ENCODE assay signal across 26 mouse cellular contexts in genomic region chr10:42613075-42613474, GRCm38 (mm10). TPM values are rescaled to one million over a fixed set of nuclear protein-coding genes. Genes with fewer than 3 reads are reported as not detected.
DNase-seq lines count a peak whose midpoint lies in the region; ATAC-seq and TF ChIP-seq lines count a peak whose summit lies in the region.
"Had no signal": no experiment of that assay in that cellular context is flagged by ENCODE, and none has a peak within 500 bp of the region (broad histone marks: within the 10 kb centered on the region; RNA-seq: fewer than 3 reads in every experiment).

No protein-coding gene starts in this region.

- peak; percentile 32 for DNase-seq in hindbrain, embryonic 10.5 days (ENCODE audit: low spot score)
- DNase-seq in brain, embryonic 14.5 days (ENCODE audit: low read depth) = peak; percentile 52
- DNase-seq in embryonic facial prominence, embryonic 10.5 days (ENCODE audit: low spot score) = peak; percentile 25
- no peak for DNase-seq in gastrocnemius, postnatal 25 days
- DNase-seq in gastrocnemius, postnatal 36 days = no peak
- no peak for DNase-seq in thymus, postnatal 36 days
- DNase-seq: adrenal gland, adult 2 months; cerebellum, adult 18-20 months; cerebellum, postnatal 14 days; gastrocnemius, postnatal 14 days; heart, postnatal 10 days; kidney, adult 2 months; kidney, postnatal 10 days; liver had no signal

- no peak overlapping the region for H3K9ac ChIP-seq in hindbrain, embryonic 13.5 days
- no peak overlapping the region for H3K9ac ChIP-seq in forebrain, embryonic 15.5 days (replicated peaks)
- H3K9ac ChIP-seq: hindbrain, embryonic 12.5 days had no signal

- intact Hi-C loops in gastrocnemius, postnatal 36 days (cut with DNase I) = no loop called here

- H3K9me3 ChIP-seq in hindbrain, embryonic 10.5 days = peaks cover 12% of the 10 kb centered on the region; the same call in 1 of the 2 replicates
- H3K9me3 ChIP-seq in hindbrain, embryonic 13.5 days = 0 out of 2 replicates have a peak, but pooled peaks cover 7% of the 10 kb centered on the region
- H3K9me3 ChIP-seq in embryonic facial prominence, embryonic 10.5 days = peaks cover 2% of the 10 kb centered on the region; the same call in 1 of the 2 replicates
- H3K9me3 ChIP-seq in forebrain, embryonic 15.5 days = no peaks in the 10 kb centered on the region
- H3K9me3 ChIP-seq: hindbrain, embryonic 12.5 days; limb, embryonic 10.5 days had no signal

- no peaks in the 10 kb centered on the region for H3K36me3 ChIP-seq in hindbrain, embryonic 10.5 days
- H3K36me3 ChIP-seq in hindbrain, embryonic 13.5 days = no peaks in the 10 kb centered on the region
- no peaks in the 10 kb centered on the region for H3K36me3 ChIP-seq in embryonic facial prominence, embryonic 10.5 days (replicated peaks)
- H3K36me3 ChIP-seq in forebrain, embryonic 15.5 days = no peaks in the 10 kb centered on the region
- H3K36me3 ChIP-seq: hindbrain, embryonic 12.5 days; limb, embryonic 10.5 days had no signal

- H3K27me3 ChIP-seq in hindbrain, embryonic 10.5 days (ENCODE audit: insufficient read depth, poor library complexity, severe bottlenecking) = peaks cover 100% of the 10 kb centered on the region
- peaks cover 96% of the 10 kb centered on the region for H3K27me3 ChIP-seq in hindbrain, embryonic 13.5 days
- H3K27me3 ChIP-seq in embryonic facial prominence, embryonic 10.5 days (replicated peaks; ENCODE audit: low read depth, poor library complexity, severe bottlenecking) = peaks cover 100% of the 10 kb centered on the region
- 0 out of 2 replicates have a peak, but pooled peaks cover 4% of the 10 kb centered on the region for H3K27me3 ChIP-seq in forebrain, embryonic 15.5 days

- ATAC-seq in hindbrain, embryonic 13.5 days (ENCODE audit: low FRiP score) = no peak
- no peak for ATAC-seq in forebrain, embryonic 15.5 days (replicated peaks)
- ATAC-seq: lung, postnatal 0 days had no signal

- H3K4me1 ChIP-seq in hindbrain, embryonic 10.5 days (replicated peaks) = peaks cover 15% of the 10 kb centered on the region
- peaks cover 5% of the 10 kb centered on the region for H3K4me1 ChIP-seq in hindbrain, embryonic 13.5 days (replicated peaks)
- peaks cover 20% of the 10 kb centered on the region for H3K4me1 ChIP-seq in embryonic facial prominence, embryonic 10.5 days
- peaks cover 19% of the 10 kb centered on the region for H3K4me1 ChIP-seq in forebrain, embryonic 15.5 days

- TF ChIP-seq POLR2A in brain, embryonic 14.5 days (IDR thresholded peaks at IDR 0.05; ENCODE audit: borderline replicate concordance, extremely low read depth, insufficient read depth, insufficient read length, poor library complexity, severe bottlenecking) = no peak

- no peak for TF ChIP-seq CTCF in brain, embryonic 14.5 days (IDR thresholded peaks at IDR 0.05; ENCODE audit: borderline replicate concordance, extremely low read depth, insufficient read depth, insufficient read length)

- no peak overlapping the region for H3K4me2 ChIP-seq in hindbrain, embryonic 13.5 days
- peak overlapping the region; percentile 81 for H3K4me2 ChIP-seq in forebrain, embryonic 15.5 days (replicated peaks)

- WGBS in hindbrain, embryonic 10.5 days = 6% methylated on average over 12 of the region's 12 CpGs
- WGBS in hindbrain, embryonic 13.5 days = 8% methylated on average over 12 of the region's 12 CpGs
- whole genome bisulfite sequencing in embryonic facial prominence, embryonic 10.5 days = 5% methylated on average over 12 of the region's 12 CpGs
- 3% methylated on average over 12 of the region's 12 CpGs for WGBS in forebrain, embryonic 15.5 days

- no peak overlapping the region for H3K27ac ChIP-seq in hindbrain, embryonic 10.5 days
- no peak overlapping the region for H3K27ac ChIP-seq in hindbrain, embryonic 13.5 days
- H3K27ac ChIP-seq in embryonic facial prominence, embryonic 10.5 days (replicated peaks) = 0 out of 2 replicates have a peak overlapping the region, but pooled peaks have one; percentile 45
- peak overlapping the region; percentile 61 for H3K27ac ChIP-seq in forebrain, embryonic 15.5 days (replicated peaks)
- H3K27ac ChIP-seq: hindbrain, embryonic 12.5 days; limb, embryonic 10.5 days; stomach, postnatal 0 days had no signal

- no peak overlapping the region for H3K4me3 ChIP-seq in hindbrain, embryonic 10.5 days
- H3K4me3 ChIP-seq in hindbrain, embryonic 13.5 days = no peak overlapping the region
- peak overlapping the region; percentile 58; the same call in 1 of the 2 replicates for H3K4me3 ChIP-seq in embryonic facial prominence, embryonic 10.5 days
- peak overlapping the region; percentile 46; the same call in 1 of the 2 replicates for H3K4me3 ChIP-seq in forebrain, embryonic 15.5 days

RNA-seq across cellular contexts. Expression of gene Ostm1, which starts 29.5 kb away (rescaled TPM):
- 15.3 and 16.1 TPM in 2 replicates for polyA plus RNA-seq in hindbrain, embryonic 10.5 days (2016; fragmentation: Nextera tagmentation; extraction: Ambion mirVana)
- polyA plus RNA-seq in hindbrain, embryonic 13.5 days (2015; fragmentation: Nextera tagmentation; extraction: Ambion mirVana) = 32.0 and 32.2 TPM in 2 replicates
- 29.2 and 37.4 TPM in 2 replicates for polyA plus RNA-seq in brain, embryonic 14.5 days (2012; rRNA removed)
- 15.4 and 15.7 TPM in 2 replicates for polyA plus RNA-seq in embryonic facial prominence, embryonic 10.5 days (2016; fragmentation: Nextera tagmentation; extraction: Ambion mirVana)
- 50.8 and 51.5 TPM in 2 replicates for polyA plus RNA-seq in forebrain, embryonic 15.5 days (2015; fragmentation: Nextera tagmentation; extraction: Ambion mirVana)
- 10 to 100 TPM; 18.0 to 20.6 TPM for total RNA-seq in gastrocnemius, postnatal 25 days (2021)
- 10 to 100 TPM; 19.3 to 19.5 TPM for total RNA-seq in gastrocnemius, postnatal 36 days (2021)

RNA-seq across cellular contexts. Expression of gene Nr2e1, which starts 29.6 kb away (rescaled TPM):
- polyA plus RNA-seq in hindbrain, embryonic 10.5 days (2016; fragmentation: Nextera tagmentation; extraction: Ambion mirVana) = 1.2 and 3.0 TPM in 2 replicates
- 0.39 and 0.49 TPM in 2 replicates for polyA plus RNA-seq in hindbrain, embryonic 13.5 days (2015; fragmentation: Nextera tagmentation; extraction: Ambion mirVana)
- polyA plus RNA-seq in brain, embryonic 14.5 days (2012; rRNA removed) = 14.6 and 34.7 TPM in 2 replicates
- polyA plus RNA-seq in embryonic facial prominence, embryonic 10.5 days (2016; fragmentation: Nextera tagmentation; extraction: Ambion mirVana) = 10.4 and 11.5 TPM in 2 replicates
- polyA plus RNA-seq in forebrain, embryonic 15.5 days (2015; fragmentation: Nextera tagmentation; extraction: Ambion mirVana) = 35.4 and 40.5 TPM in 2 replicates
- not detected for total RNA-seq in gastrocnemius, postnatal 25 days (2021)
- total RNA-seq in gastrocnemius, postnatal 36 days (2021) = not detected
- total RNA-seq: adrenal gland, adult 2 months; adrenal gland, postnatal 4 days; gastrocnemius, postnatal 14 days; heart, postnatal 10 days; MEL; neutrophil, adult 5-6 weeks had no signal
- polyA plus RNA-seq: adrenal gland, adult 2 months; C2C12; kidney, adult 2 months; limb, embryonic 10.5 days; liver, embryonic 16.5 days; lung, postnatal 0 days; small intestine, adult 2 months; stomach, postnatal 0 days had no signal

Comparison
In these comparisons a context has a peak if more than half of its experiments do, and no peak if none do; other contexts are left out.
1. DNase-seq: peak in hindbrain, embryonic 10.5 days (single experiment), brain, embryonic 14.5 days (single experiment) and embryonic facial prominence, embryonic 10.5 days (single experiment); none in gastrocnemius, postnatal 25 days (single experiment), gastrocnemius, postnatal 36 days (0 of 2) and thymus, postnatal 36 days (0 of 2).
2. H3K27ac ChIP-seq: peak in embryonic facial prominence, embryonic 10.5 days (single experiment) and forebrain, embryonic 15.5 days (single experiment); none in hindbrain, embryonic 10.5 days (single experiment) and hindbrain, embryonic 13.5 days (single experiment).
3. H3K4me3 ChIP-seq: peak in embryonic facial prominence, embryonic 10.5 days (single experiment) and forebrain, embryonic 15.5 days (single experiment); none in hindbrain, embryonic 10.5 days (single experiment) and hindbrain, embryonic 13.5 days (single experiment).